Mouse (Mus musculus) mouse trophoblast stem cell (cell line): Measurements from ENCODE around the gene Apela.

Source experiments
- in situ Hi-C, 2 experiments: fragments of 300-500 bp; cut with MseI, MboI; formaldehyde crosslinking; loops; 2 replicates in 1 of 2; 3 replicates in 1 of 2; pipeline ENCODE4 v1.15.1; 2025

Apela gene

DNA sequence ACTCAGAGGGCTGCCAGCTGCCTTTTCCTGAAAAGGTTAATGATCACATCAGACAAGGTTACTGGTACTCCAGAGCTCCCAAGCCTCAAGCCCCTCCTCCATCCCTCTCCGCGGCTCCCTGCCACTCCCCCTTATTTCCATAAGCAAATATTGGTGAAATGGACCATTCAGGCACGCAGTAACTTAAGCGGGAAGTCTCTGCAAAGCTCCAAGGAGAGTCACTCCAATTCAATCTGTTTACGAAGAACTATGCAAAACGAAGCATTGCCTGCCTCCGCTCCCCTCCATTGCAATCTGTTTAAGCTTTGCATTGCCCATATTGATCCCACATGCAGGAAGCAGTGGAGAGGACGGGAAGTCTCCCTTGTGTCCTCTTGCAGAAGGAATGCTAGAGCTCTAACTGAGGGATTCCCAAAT, at the start of gene Apela:
Gene Apela (minus strand): TSS at position 220 of the 417 bp plus-strand sequence.
- in situ Hi-C loops: loop anchor here in 1 of 2 experiments (10.0 kb wide), 1 partner anchor 48 kb away; no protein-coding TSS in a partner anchor

DNA sequence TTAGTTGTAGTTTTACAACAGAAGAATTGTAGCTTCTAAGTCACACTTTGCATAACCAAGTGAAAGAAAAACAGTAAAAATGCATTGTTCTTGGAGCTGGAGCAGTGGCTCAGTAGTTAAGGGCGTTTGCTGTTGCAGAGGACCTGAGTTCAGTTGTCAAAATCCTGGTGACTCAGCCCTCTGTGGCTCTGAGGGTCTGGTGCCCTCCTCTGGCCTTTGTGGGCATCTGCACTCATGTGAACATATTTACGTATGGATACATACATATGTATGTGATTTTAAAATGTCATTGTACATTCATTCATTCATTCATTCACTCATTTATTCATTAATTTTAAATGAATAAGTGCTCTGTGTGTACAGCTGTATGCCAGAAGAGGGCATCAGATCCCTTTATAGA, 48.5 kb upstream of the Apela start:
- in situ Hi-C loops: loop anchor here (10.0 kb wide), 2 partner anchors 51 to 61 kb away; partner anchors contain the start of gene Apela (in 1 of the 2)

GRCm38 (mm10) chr8:65080731-65081130, 43.6 kb upstream of the Apela start:
- in situ Hi-C loops: loop anchor here (10.0 kb wide), 2 partner anchors 46 to 56 kb away; partner anchors contain the start of gene Apela (in 1 of the 2)

DNA sequence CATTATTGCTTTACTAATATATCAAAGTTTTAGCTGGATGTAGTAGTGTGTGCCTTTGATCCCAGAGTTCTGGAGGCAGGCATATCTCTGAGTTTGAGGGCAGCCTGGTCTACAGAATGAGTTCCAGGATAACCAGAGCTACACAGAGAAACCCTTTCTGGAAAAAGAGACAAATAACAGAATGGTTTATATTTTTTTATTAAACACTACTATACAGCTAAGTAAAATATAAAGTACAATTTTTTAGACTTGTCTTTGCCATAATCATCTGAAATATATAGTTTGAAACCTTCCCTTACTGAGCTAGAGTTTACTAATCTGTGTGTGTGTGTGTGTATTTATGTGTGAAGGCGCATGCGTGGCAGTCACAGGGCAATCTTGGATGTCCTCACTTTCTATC, 37.6 kb upstream of the Apela start, which contains the start of gene Gm10663:
Gene Gm10663 (plus strand): TSS at position 301 of the 400 bp plus-strand sequence.
- in situ Hi-C loops: no loop called here

GRCm38 (mm10) chr8:65070996-65071395, 33.9 kb upstream of the Apela start:
- in situ Hi-C loops: no loop called here

GRCm38 (mm10) chr8:65068473-65068819, 31.3 kb upstream of the Apela start:
- in situ Hi-C loops: no loop called here

GRCm38 (mm10) chr8:65067694-65068472, 30.7 kb upstream of the Apela start:
- in situ Hi-C loops: no loop called here

DNA sequence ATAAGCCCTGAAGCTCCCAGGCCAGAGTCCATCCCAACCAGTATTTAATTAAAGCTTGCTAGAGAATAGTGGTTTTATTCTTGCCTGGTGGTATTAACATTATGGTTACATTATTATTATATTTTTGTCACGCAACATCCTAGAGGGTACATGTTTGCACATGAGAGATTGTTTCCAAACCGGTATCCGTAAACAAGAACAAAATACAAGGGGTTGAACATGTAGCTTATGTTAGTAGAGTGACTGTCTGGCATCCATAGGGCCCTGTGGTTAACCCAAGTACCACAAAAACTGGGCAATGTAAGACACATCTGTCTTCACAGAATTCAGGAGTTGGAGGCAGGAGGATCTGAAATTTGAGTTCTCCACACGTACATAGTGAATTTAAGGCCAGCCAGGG, 29.9 kb upstream of the Apela start:
- in situ Hi-C loops: no loop called here

GRCm38 (mm10) chr8:65065622-65066021, 28.5 kb upstream of the Apela start:
- in situ Hi-C loops: no loop called here

GRCm38 (mm10) chr8:65064071-65064470, 26.9 kb upstream of the Apela start:
- in situ Hi-C loops: no loop called here

DNA sequence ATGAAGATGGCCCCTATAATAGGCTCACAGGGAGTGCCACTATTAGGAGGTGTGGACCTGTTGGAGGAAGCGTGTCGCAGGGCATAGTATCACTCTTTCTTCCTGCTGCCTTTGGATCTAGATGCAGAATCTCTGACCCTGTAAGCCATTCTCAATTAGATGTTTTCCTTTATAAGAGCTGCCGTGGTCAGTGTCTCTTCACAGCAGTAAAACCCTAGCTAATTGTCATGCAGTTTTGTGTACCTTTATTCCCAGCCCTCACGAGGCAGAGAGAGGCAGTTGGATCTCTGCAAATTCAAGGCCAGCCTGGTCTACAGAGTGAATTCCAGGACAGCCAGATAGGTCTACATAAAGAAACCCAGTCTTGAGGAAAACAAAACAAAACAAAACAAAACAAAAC, 25.1 kb upstream of the Apela start:
- in situ Hi-C loops: no loop called here

GRCm38 (mm10) chr8:65056722-65057121, 19.6 kb upstream of the Apela start:
- in situ Hi-C loops: no loop called here

DNA sequence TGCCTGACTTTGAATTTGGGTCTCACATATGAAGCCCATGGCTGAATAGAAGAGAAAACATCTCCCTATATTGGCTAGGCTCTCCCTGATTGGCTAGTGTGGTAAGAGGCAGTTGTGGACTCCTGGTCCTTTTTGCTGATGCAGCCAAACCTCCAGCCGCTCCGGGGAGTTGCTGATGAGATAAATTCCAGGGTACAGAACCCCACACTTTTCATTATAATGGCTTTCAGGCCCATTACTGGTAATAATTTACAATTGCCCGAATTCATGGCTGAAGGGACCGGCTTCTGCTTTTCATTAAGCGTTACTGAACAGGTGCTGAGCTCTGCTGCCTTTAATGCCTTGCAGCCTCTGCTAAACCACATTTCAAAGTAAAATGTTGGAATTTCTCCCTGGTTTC, 16.8 kb upstream of the Apela start:
- in situ Hi-C loops: no loop called here

DNA sequence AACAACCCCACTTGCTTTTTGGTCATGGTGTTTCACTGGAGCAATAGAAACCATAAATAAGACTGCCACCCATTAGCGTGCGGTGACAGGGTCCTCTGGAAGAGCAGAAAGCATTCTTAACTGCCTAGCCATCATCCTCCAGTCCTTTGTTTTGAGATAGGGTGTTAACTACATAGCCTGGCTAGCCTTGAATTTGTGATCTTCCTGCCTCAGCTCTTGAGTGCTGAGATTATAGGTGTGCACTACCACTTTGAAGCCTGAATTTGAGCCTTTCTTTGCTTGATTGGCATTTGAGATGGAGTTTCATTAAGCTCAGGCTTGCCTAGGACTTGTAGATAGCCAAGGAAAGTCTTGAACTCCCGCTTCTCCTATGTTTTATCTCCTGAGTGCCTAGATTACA, 16.4 kb upstream of the Apela start:
- in situ Hi-C loops: no loop called here

DNA sequence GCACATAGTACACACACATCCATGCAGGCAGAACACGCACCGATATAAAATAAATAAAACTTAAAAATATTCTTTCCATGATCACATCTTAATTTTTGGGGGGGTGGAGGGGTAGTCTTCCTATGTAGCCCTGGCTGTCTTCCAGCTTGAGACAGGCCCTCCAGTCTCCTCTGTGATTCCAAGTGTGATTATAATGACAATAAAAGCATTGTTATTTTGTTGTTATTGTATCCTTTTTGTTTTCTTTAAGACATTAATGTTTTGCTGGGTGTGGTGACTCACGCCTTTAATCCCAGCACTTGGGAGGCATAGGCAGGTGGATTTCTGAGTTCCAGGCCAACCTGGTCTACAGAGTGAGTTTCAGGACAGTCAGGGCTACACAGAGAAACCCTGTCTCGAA, 10.7 kb upstream of the Apela start:
- in situ Hi-C loops: no loop called here

DNA sequence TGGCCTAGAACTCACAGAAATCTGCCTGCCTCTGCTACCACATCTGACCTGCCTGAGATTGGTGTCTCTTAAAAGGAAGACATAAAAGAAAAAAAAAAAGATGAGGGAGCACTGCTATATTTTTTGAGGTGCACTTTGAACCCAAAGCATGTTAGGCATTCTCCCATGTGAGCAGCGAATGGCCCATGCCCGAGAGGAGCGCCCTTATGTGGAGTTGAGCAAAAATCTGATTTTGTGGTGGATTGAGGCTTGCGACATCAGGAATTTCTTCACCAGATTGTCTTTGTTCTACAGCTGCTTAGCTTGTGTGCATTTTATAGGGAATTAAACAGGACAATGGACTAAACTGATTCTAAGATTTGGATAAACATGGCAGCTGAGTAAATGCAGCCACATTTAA, 10.1 kb upstream of the Apela start:
- in situ Hi-C loops: no loop called here

DNA sequence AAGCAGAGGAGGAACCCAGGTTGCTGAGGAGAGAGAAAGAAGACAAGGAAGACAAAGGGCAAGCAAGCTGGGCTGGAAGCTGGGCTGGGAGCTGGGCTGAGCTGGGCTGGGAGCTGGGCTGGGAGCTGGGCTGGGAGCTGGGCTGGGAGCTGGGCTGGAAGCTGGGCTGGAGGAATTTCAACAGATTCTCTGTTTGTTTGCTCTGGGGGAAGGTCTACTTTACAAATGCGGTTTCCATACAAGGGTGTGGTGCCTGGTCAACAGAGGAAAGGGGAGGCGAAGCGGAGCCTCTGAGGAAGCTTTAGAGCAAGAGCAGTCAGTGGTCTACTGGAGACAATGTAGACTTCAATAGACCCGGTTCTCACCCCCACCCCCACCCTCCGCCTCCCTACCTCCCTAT, 9.4 kb upstream of the Apela start:
- in situ Hi-C loops: no loop called here

DNA sequence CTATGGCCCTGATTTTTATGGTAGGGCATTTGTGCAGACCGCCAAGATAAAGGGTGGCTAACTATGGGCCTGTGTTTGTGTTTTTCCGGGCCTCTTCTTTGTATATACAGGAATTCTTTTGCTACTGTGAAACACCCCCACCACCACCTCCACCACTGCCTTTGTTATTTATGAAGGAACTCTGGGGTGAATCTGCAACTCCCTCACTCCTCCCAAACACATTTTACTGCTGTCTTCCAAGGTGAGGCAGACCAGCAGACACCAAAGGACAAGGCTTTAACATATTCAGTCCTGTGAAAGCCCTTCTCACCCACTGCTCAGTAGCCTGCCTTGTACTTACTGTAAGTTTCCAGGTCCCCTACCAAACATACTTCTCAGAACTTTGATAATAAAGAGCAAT, 3.0 kb downstream of the Apela start:
- in situ Hi-C loops: loop anchor here in 1 of 2 experiments (10.0 kb wide), 1 partner anchor 51 kb away; no protein-coding TSS in a partner anchor

DNA sequence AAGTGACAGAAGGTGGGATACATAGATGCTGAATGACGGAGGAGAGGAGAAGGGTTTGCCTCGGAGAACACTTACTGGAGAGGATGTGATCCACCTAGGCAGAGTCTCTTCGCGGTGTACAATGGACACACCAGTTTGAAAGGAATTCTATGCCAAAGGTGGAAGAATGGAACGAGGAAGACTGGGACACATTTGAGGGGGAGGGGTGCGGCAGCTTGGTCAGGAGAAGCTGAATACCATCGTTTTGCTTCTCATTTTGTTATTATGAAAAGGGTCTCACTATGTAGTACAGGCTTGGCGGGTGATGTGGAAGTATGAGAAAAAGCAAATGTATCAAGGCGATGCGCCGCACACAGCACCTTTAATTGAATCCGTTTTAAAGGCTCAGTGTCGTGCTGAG, 4.1 kb downstream of the Apela start:
- in situ Hi-C loops: loop anchor here in 1 of 2 experiments (10.0 kb wide), 1 partner anchor 52 kb away; no protein-coding TSS in a partner anchor

GRCm38 (mm10) chr8:65032107-65032506, 5.0 kb downstream of the Apela start:
- in situ Hi-C loops: loop anchor here in 1 of 2 experiments (10.0 kb wide), 1 partner anchor 53 kb away; no protein-coding TSS in a partner anchor

DNA sequence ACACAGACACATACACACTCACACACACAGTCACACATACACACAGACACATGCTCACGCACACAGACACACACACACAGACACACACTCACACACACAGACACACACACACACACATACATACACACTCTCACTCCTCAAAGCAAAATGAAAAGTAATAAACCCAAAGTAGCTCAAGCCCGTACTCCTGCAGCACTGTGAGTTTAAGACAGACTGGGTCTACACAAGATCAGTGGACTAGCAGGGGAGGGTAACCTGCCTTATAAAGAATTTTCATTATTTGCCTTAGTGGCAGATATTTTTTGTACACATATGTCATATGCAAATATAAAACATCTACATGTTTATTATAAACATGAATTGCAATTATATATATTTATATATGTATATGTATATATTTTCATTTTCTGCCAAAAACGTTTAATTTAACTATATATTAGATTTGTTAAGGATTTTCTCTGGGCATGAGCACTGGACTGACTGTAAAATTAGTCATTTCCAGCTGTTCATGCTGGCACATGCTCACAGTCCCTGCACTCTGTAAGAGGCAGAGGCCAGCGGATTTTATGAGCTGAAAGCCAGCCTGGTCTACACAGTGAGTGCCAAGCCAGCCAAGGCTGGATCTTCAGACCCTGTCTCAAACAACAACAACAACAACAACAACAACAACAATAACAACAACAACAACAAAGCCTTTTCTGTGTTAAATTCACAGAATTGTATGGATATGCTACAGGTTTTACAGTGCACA, 6.2 kb downstream of the Apela start:
- in situ Hi-C loops: loop anchor here in 1 of 2 experiments (10.0 kb wide), 1 partner anchor 54 kb away; no protein-coding TSS in a partner anchor

DNA sequence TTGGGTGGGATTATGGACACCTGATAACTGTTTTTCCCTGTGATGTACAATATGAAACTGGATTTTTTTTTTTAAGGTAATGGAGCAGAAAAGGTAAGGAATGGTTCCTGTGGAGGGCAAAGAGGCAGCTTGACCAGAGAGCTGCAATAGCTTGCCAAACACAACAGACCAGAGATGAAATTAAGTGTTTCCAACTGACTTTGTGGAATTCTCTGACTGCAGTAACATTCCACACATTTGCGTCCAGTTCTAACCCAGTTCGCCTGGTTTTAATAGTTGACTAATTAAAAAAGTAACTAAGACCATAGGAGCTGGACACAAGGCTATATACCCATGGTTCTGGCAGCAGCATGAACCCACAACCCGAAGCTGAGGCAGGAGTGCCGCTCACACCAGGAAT, 7.4 kb downstream of the Apela start:
- in situ Hi-C loops: loop anchor here (10.0 kb wide), 1 partner anchor 55 kb away; no protein-coding TSS in a partner anchor
